Mouse (Mus musculus): Measurements from ENCODE around the gene Ngrn.

Ngrn gene

GRCm38 (mm10) chr7:80299568-80299967 lies 38.6 kb downstream of the Ngrn start:
- DNase-seq (ENCODE audit: inconsistent age in 2 of 2, low spot score in 1 of 2) = peak in 1 of 2 experiments; percentile 43

GRCm38 (mm10) chr7:80301522-80301921 lies 40.5 kb downstream of the Ngrn start:
- no peak for DNase-seq (ENCODE audit: inconsistent age in 2 of 2, low spot score in 1 of 2)

GRCm38 (mm10) chr7:80307766-80308165 lies 46.8 kb downstream of the Ngrn start:
- DNase-seq (ENCODE audit: inconsistent age in 2 of 2, low spot score in 1 of 2) = no peak

- no peak for DNase-seq (ENCODE audit: inconsistent age in 2 of 2, low spot score in 1 of 2)
These were observed 49.8 kb downstream of the Ngrn start for GRCm38 (mm10) chr7:80310771-80311170.

Measured in adrenal gland, adult (tissue).